Mouse (Mus musculus) MEL (cell line): ENCODE results near the gene Gck. TPM values are rescaled to one million over a fixed set of nuclear protein-coding genes. Genes with fewer than 3 reads are reported as not detected.

Source experiments
- TAL1 ChIP-seq: IDR thresholded peaks from 2 replicates; pipeline ENCODE4 v1.6.1; 2012; ENCODE audit warnings: mild to moderate bottlenecking, inconsistent platforms, low read length, moderate library complexity, mixed read lengths
- polyA plus RNA-seq, 2 experiments: library from polyadenylated mRNA; stranded (reverse) in 1 of 2; unstranded in 1 of 2; fragments of >175 nt in 1 of 2; fragments of >200 nt in 1 of 2; gene quantifications; 2 replicates each; pipeline versions ENCODE4 v1.2.1 to v1.2.4; 2012; ENCODE audit warnings: low replicate concordance in 2 of 2, low read depth in 1 of 2; ENCODE audit not compliant: insufficient read length in 2 of 2, insufficient read depth in 1 of 2, missing spikeins in 1 of 2
- total RNA-seq: library from RNA; depleted of rRNA; stranded (reverse); fragments of 300-350 nt; gene quantifications from 2 replicates; pipeline ENCODE4 v1.2.3, GENCODE M21; 2012; rRNA removed

Gene Gck
- total and polyA plus RNA-seq, 3 experiments, result not detected

DNA sequence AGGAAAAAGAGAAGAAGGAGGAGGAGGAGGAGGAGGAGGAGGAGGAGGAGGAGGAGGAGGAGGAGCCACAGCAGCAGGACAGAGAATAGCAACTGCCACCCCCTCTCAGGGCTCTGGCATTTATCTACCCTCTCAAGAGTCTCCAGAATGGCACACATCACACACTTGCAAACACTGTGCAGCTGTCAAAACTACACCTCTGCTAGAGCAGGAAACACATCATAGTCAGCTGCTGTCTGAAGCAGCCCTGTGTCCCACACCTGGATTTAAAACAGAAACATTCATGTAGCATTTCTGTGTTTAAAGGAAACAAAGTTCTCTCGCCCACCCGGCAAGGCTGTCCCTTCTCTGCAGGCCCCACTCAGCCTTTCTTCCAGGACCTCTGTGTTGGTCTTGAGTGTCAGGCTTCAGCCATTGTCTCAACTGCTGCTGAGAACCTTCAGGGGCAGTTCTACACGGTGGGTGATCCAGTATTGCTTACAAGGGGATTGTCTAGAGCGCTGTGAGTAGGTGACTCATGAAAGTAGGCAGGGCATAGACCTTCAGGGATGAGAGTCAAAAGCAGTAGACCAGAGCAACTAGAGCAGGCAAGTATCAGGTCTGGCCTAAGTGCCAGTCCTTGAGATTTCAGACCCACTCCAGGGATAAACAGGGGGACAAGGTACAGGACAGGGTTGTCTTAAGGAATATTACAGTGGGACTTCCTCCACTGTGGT lies 98.7 kb downstream of the Gck start (continued):
- TF ChIP-seq TAL1, result no peak

Other genes with a start within 250 kb of the Gck start
- 159 and 184 TPM in 2 replicates for gene Mrps24, start 234.4 kb downstream of the Gck start, total RNA-seq
- 100 to 1,000 TPM in 1 of 2 experiments, not detected in 1; 163 TPM for gene Mrps24, start 234.4 kb downstream of the Gck start, polyA plus RNA-seq
- gene Urgcp, start 187.7 kb downstream of the Gck start, total RNA-seq, result 27.8 and 29.2 TPM in 2 replicates
- gene Urgcp, start 187.7 kb downstream of the Gck start, polyA plus RNA-seq, result 10 to 100 TPM; 19.5 to 34.9 TPM
- gene Dbnl, start 161.6 kb downstream of the Gck start, total RNA-seq, result 73.5 and 76.4 TPM in 2 replicates
- gene Dbnl, start 161.6 kb downstream of the Gck start, polyA plus RNA-seq, result 100 to 1,000 TPM in 1 of 2 experiments, not detected in 1; 149 TPM
- gene Pgam2, start 146.3 kb downstream of the Gck start, total RNA-seq, result 0.33 and 0.58 TPM in 2 replicates
- gene Pgam2, start 146.3 kb downstream of the Gck start, polyA plus RNA-seq, result 1 to 10 TPM in 1 of 2 experiments, not detected in 1; 1.8 TPM
- gene Polm, start 112.1 kb downstream of the Gck start, total RNA-seq, result 5.4 TPM in 2 replicates
- gene Polm, start 112.1 kb downstream of the Gck start, polyA plus RNA-seq, result 10 to 100 TPM in 1 of 2 experiments, not detected in 1; 18.3 TPM
- not detected in 2 replicates for gene Aebp1, start 88.1 kb downstream of the Gck start, total RNA-seq
- under 1 TPM in 1 of 2 experiments, not detected in 1; 0.10 TPM for gene Aebp1, start 88.1 kb downstream of the Gck start, polyA plus RNA-seq
- 285 and 366 TPM in 2 replicates for gene Pold2, start 71.8 kb downstream of the Gck start, total RNA-seq
- 100 to 1,000 TPM in 1 of 2 experiments, not detected in 1; 261 TPM for gene Pold2, start 71.8 kb downstream of the Gck start, polyA plus RNA-seq
- gene Myl7, start 51.3 kb downstream of the Gck start, total RNA-seq, result not detected in 2 replicates
- gene Myl7, start 51.3 kb downstream of the Gck start, polyA plus RNA-seq, result not detected
- 83.9 and 89.5 TPM in 2 replicates for gene Ykt6, start 5.6 kb upstream of the Gck start, total RNA-seq
- gene Ykt6, start 5.6 kb upstream of the Gck start, polyA plus RNA-seq, result 10 to 100 TPM; 76.5 to 98.1 TPM
- 0.03 and 0.04 TPM in 2 replicates for gene Camk2b, start 116.3 kb upstream of the Gck start, total RNA-seq
- under 1 TPM in 1 of 2 experiments, not detected in 1; 0.04 TPM for gene Camk2b, start 116.3 kb upstream of the Gck start, polyA plus RNA-seq
- gene A730071L15Rik, start 249.9 kb upstream of the Gck start, total RNA-seq, result 0.33 and 0.46 TPM in 2 replicates
- under 1 TPM in 1 of 2 experiments, not detected in 1; 0.13 TPM for gene A730071L15Rik, start 249.9 kb upstream of the Gck start, polyA plus RNA-seq